Mouse (Mus musculus): ENCODE results near the gene Zfp36.

GRCm38 (mm10) chr7:28341381-28341780, 38.7 kb downstream of the Zfp36 start:
- TF ChIP-seq CTCF (IDR thresholded peaks at IDR 0.05; ENCODE audit: low read depth) (no peak), EP300 (optimal IDR thresholded peaks at IDR 0.05) (no peak)
